Mouse (Mus musculus): Measurements from ENCODE around the gene Rsc1a1. TPM values are rescaled to one million over a fixed set of nuclear protein-coding genes. Genes with fewer than 3 reads are reported as not detected.

Rsc1a1 gene
- polyA plus RNA-seq, 1 experiment from 2014 or later: 1.2 TPM

- H3K9me3 ChIP-seq (replicated peaks): no peaks in the 10 kb centered on the region
- no peak; the same call in 1 of the 2 replicates for ATAC-seq (ENCODE audit: insufficient read depth)
- H3K4me3 ChIP-seq (replicated peaks): no peak overlapping the region
- no peak overlapping the region for H3K9ac ChIP-seq
- no peak overlapping the region for H3K4me2 ChIP-seq
- no peaks in the 10 kb centered on the region for H3K27me3 ChIP-seq
- peaks cover 6% of the 10 kb centered on the region; the same call in 1 of the 2 replicates for H3K4me1 ChIP-seq (replicated peaks)
- WGBS (ENCODE audit: insufficient replicate concordance): 84% methylated on average over 25 of the region's 25 CpGs
- H3K36me3 ChIP-seq (replicated peaks): peaks cover 14% of the 10 kb centered on the region
- H3K27ac ChIP-seq (replicated peaks): no peak overlapping the region
These were observed 43.2 kb downstream of the Rsc1a1 start for GRCm38 (mm10) chr4:141641961-141642811.

- Histone ChIP-seq H3K9ac (no peak overlapping the region), H3K4me3 (replicated peaks) (no peak overlapping the region), H3K27ac (replicated peaks) (no peak overlapping the region), H3K4me1 (replicated peaks) (peaks cover 6% of the 10 kb centered on the region; the same call in 1 of the 2 replicates), H3K4me2 (no peak overlapping the region), H3K27me3 (no peaks in the 10 kb centered on the region), H3K36me3 (replicated peaks) (peaks cover 17% of the 10 kb centered on the region), H3K9me3 (replicated peaks) (no peaks in the 10 kb centered on the region)
- no peak for ATAC-seq (ENCODE audit: insufficient read depth)
- WGBS (ENCODE audit: insufficient replicate concordance): 81% methylated on average over 7 of the region's 7 CpGs
These were observed 44.0 kb downstream of the Rsc1a1 start for GRCm38 (mm10) chr4:141641353-141641771.

DNA sequence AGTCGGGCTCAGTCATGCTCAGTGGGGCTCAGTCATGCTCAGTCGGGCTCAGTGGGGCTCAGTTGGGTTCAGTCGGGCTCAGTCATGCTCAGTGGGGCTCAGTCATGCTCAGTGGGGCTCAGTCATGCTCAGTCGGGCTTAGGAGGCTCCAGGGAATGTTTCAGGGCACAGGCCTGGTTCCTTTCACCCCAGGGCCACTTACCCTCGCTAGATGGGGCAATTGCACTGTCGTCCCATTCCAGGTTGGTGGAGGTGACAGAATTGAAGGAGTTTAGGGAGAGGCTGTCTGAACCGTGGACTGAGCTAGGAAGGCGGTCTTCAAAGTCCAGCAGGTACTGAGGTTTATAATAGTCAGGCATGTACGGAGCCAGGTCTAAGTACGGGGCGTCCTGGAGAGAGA lies 45.9 kb downstream of the Rsc1a1 start:
- Histone ChIP-seq H3K36me3 (replicated peaks) (peaks cover 17% of the 10 kb centered on the region), H3K4me1 (replicated peaks) (peaks cover 6% of the 10 kb centered on the region; the same call in 1 of the 2 replicates), H3K9ac (no peak overlapping the region), H3K27ac (replicated peaks) (no peak overlapping the region), H3K9me3 (replicated peaks) (no peaks in the 10 kb centered on the region), H3K4me2 (no peak overlapping the region), H3K4me3 (replicated peaks) (no peak overlapping the region), H3K27me3 (no peaks in the 10 kb centered on the region)
- ATAC-seq (ENCODE audit: insufficient read depth): no peak
- WGBS (ENCODE audit: insufficient replicate concordance): 58% methylated on average over 11 of the region's 11 CpGs

DNA sequence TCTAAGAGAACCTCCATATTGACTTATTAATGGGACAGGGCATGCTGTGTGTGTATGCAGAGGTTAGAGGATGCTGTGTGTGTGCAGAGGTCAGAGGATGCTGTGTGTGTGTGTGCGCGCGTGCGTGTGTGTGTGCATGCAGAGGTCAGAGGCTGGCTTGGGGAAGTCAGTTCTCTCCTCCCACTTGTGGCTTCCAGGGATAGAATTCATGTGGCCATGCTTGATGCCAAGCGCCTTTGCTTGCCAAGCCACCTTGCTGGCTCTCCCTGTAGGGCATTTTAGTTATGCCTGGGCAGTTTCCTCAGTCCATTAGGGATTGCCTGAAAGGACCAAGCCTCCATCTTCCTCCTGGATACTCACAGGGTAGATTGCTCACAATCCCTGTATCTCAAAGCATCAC lies 48.7 kb downstream of the Rsc1a1 start:
- no peaks in the 10 kb centered on the region for H3K4me1 ChIP-seq (replicated peaks)
- WGBS (ENCODE audit: insufficient replicate concordance): 92% methylated on average over 5 of the region's 5 CpGs
- no peak for ATAC-seq (ENCODE audit: insufficient read depth)
- H3K4me3 ChIP-seq (replicated peaks): no peak overlapping the region
- H3K27me3 ChIP-seq: no peaks in the 10 kb centered on the region
- no peak overlapping the region for H3K4me2 ChIP-seq
- H3K9me3 ChIP-seq (replicated peaks): no peaks in the 10 kb centered on the region
- H3K36me3 ChIP-seq (replicated peaks): peaks cover 29% of the 10 kb centered on the region
- no peak overlapping the region for H3K9ac ChIP-seq
- no peak overlapping the region for H3K27ac ChIP-seq (replicated peaks)

DNA sequence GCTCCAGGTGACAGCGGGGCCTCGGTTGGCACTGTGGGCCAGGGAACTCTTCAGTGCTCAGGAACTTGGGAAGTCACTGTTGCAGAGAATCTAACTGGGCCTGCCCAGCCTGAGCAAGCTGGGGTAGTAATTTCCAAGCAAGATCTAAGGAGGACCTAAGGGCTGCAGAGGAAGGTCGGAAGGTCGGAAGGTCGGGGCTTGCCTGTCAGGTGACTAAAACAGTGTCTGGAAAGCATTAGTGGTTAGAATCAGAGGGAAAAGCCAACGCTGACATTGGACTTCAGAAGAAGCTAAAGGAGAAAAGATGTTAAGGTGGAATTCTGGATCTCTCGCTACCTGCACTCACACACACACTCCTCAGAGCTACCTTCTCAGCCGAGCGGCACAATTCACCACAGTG lies 49.4 kb downstream of the Rsc1a1 start:
- no peak overlapping the region for H3K4me3 ChIP-seq (replicated peaks)
- ATAC-seq (ENCODE audit: insufficient read depth): no peak
- no peaks in the 10 kb centered on the region for H3K27me3 ChIP-seq
- WGBS (ENCODE audit: insufficient replicate concordance): 80% methylated on average over 9 of the region's 9 CpGs
- H3K36me3 ChIP-seq (replicated peaks): peaks cover 29% of the 10 kb centered on the region
- H3K4me1 ChIP-seq (replicated peaks): no peaks in the 10 kb centered on the region
- no peak overlapping the region for H3K27ac ChIP-seq (replicated peaks)
- no peaks in the 10 kb centered on the region for H3K9me3 ChIP-seq (replicated peaks)
- H3K4me2 ChIP-seq: no peak overlapping the region
- H3K9ac ChIP-seq: no peak overlapping the region

Other genes starting within 250 kb of the Rsc1a1 start
- gene Srarp, start 249.5 kb downstream of the Rsc1a1 start, polyA plus RNA-seq (2015; fragmentation: Nextera tagmentation; extraction: Ambion mirVana): not detected in 2 replicates
- gene Zbtb17, start 240.9 kb downstream of the Rsc1a1 start, polyA plus RNA-seq (2015; fragmentation: Nextera tagmentation; extraction: Ambion mirVana): 8.5 and 8.9 TPM in 2 replicates
- 4.7 and 5.6 TPM in 2 replicates for gene Spen, start 147.0 kb downstream of the Rsc1a1 start, polyA plus RNA-seq (2015; fragmentation: Nextera tagmentation; extraction: Ambion mirVana)
- gene Fblim1, start 79.5 kb downstream of the Rsc1a1 start, polyA plus RNA-seq (2015; fragmentation: Nextera tagmentation; extraction: Ambion mirVana): 1.7 and 1.9 TPM in 2 replicates
- gene Tmem82, start 67.0 kb downstream of the Rsc1a1 start, polyA plus RNA-seq (2015; fragmentation: Nextera tagmentation; extraction: Ambion mirVana): 4.4 and 4.6 TPM in 2 replicates
- gene Slc25a34, start 61.8 kb downstream of the Rsc1a1 start, polyA plus RNA-seq (2015; fragmentation: Nextera tagmentation; extraction: Ambion mirVana): 0.07 TPM in 1 of 2 replicates, not detected in the other
- gene Plekhm2, start 20.7 kb downstream of the Rsc1a1 start, polyA plus RNA-seq (2015; fragmentation: Nextera tagmentation; extraction: Ambion mirVana): 1.1 and 2.0 TPM in 2 replicates
- 14.8 and 17.2 TPM in 2 replicates for gene Ddi2, start 37.8 kb upstream of the Rsc1a1 start, polyA plus RNA-seq (2015; fragmentation: Nextera tagmentation; extraction: Ambion mirVana)
- 20.5 and 26.2 TPM in 2 replicates for gene Agmat, start 61.1 kb upstream of the Rsc1a1 start, polyA plus RNA-seq (2015; fragmentation: Nextera tagmentation; extraction: Ambion mirVana)
- 2.0 and 2.2 TPM in 2 replicates for gene Dnajc16, start 105.3 kb upstream of the Rsc1a1 start, polyA plus RNA-seq (2015; fragmentation: Nextera tagmentation; extraction: Ambion mirVana)
- gene Casp9, start 108.0 kb upstream of the Rsc1a1 start, polyA plus RNA-seq (2015; fragmentation: Nextera tagmentation; extraction: Ambion mirVana): 9.7 and 9.9 TPM in 2 replicates
- gene Cela2a, start 140.6 kb upstream of the Rsc1a1 start, polyA plus RNA-seq (2015; fragmentation: Nextera tagmentation; extraction: Ambion mirVana): 0.14 and 3.3 TPM in 2 replicates
- gene Ctrc, start 160.8 kb upstream of the Rsc1a1 start, polyA plus RNA-seq (2015; fragmentation: Nextera tagmentation; extraction: Ambion mirVana): not detected in 2 replicates
- 45.8 and 48.4 TPM in 2 replicates for gene Efhd2, start 189.3 kb upstream of the Rsc1a1 start, polyA plus RNA-seq (2015; fragmentation: Nextera tagmentation; extraction: Ambion mirVana)

Measured in liver, embryonic 15.5 days (tissue).